Mouse (Mus musculus) skeletal muscle tissue, adult 2 months (tissue): ENCODE results near the gene Zfp52.
A peak's percentile ranks its signal among the peaks of the same experiment; 100 is the strongest.

Experiments
- DNase-seq: peaks from one replicate; pipeline ENCODE4 v3.0.0-alpha.2; 2012; ENCODE audit warnings: low read depth, low spot score

Gene Zfp52

GRCm38 (mm10) chr17:21535096-21536001 is at the start of gene Zfp52:
Gene Zfp52, plus strand, starts transcription at chr17:21535539.
- no peak for DNase-seq

DNA sequence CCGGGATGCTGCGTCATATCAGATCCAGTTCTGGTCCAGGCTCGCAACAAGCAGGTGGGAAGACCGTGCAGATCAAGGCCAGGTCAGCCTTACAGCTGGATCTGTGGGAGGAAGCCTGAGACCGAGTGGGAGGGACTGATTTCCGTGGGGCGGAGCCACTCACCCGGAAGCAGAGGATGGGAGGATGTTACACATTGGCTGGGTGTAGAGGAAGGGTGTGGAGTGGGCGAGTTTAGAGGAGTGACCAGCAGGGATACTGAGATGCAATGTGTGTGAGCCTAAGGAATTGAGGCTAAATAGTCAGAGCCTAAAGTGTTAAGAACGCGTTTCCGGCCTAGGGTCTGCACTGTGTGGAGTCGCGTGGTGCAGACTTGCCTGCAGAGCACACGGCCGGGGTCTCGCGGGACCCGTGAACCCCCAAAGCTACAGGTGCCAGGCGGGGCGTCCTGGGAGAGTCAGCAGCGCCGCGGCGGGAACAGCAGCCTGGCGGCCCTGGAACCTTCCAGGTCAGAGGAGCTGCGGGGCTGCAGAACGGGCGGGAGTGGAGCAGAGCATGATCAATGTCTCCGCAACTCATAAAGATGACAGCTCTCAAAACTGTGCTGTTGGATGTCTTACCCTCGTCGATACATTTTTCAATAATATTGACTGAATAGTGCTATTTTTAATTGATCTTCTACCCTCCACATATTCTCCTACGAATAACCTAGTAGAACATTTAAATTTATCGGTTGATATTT is 46.4 kb upstream of the Zfp52 start, which contains the start of gene Zfp53:
TSS of gene Zfp53 (plus strand) at position 239 of the 740 bp plus-strand sequence.
- peak; percentile 80 for DNase-seq

GRCm38 (mm10) chr17:21489500-21490001 is 45.8 kb upstream of the Zfp52 start:
- DNase-seq: no peak

GRCm38 (mm10) chr17:21501365-21501764 is 34.0 kb upstream of the Zfp52 start:
- no peak for DNase-seq

- no peak for DNase-seq
Observed at GRCm38 (mm10) chr17:21504524-21504923, 30.8 kb upstream of the Zfp52 start.

DNA sequence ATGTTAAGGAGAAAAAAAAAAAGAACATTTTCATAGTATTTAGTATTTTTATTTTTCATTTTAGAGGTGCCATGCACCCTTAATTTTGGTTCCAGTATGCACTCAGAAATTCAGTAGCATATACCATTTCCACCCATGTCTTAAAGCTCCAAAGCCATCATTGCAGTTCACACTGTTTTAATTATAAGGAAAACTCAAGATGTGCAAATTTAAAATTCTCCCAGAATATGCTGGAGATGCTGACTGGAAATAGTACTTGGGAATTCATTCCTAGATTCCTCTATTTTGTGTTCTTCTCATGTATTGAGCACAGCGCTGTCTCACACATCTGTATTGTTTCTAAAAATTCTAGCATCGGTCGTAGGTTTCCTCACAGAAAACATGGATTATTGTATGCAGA is 29.1 kb upstream of the Zfp52 start:
- DNase-seq: no peak

GRCm38 (mm10) chr17:21509756-21510155 is 25.6 kb upstream of the Zfp52 start:
- peak; percentile 68 for DNase-seq

DNA sequence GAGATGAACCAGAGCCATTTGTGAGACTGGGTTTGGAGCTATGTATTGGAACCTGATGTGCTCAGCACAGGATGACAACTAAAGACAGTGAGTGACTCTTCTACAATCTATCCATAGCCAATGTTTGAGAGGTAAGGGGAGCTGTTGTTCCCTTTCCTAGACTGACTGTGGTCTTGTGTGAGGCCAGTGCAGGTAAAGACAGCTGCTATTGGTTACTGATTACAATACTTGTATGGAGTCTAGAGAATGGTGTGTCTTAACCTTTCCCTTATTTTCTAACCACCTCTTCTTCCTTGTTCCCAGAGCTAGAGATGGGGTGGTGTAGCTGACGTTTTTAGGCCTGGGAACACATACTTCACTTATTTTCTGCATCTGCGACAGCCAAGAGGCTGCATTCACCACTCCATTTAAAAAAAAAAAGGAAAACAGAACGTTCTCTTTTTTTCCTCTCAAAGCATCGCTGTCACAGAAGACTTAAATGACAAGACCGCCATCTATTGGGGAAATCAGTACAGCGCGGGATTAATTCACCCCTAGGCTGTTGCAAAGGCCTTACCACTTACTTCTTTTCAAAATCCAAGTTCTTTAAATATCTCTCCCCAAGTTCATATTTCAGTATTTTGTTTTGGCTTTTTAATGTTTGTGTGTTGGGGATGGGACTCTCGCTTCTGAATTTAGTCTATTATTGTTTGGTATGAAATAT is 19.8 kb upstream of the Zfp52 start:
- DNase-seq: peak; percentile 71

- peak; percentile 70 for DNase-seq
Observed at GRCm38 (mm10) chr17:21516201-21517129, 18.9 kb upstream of the Zfp52 start.

DNA sequence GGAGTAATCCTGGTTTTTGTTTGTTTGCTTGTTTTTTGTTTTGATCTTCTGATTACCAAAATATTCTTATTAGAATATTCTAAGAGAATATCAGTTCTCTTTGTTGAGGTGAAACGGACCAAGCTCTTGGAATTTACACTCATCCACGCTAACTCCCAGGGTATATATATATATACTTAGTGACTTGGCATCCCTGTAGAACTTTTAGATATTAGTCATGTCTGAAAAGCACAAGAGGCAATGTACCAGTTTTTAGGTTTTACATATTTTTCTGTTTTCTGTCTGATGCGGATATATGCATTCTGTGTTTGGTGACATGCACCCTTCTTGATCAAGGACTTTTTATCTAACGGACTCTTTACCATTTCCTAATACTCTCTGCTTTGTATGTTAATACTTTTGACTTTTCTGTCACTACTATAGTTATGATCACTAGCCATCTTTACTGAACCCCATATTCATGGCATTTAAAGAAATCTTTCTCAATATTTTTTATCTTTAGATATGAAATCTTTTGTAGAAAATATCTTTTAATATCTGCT is 18.1 kb upstream of the Zfp52 start:
- no peak for DNase-seq

DNA sequence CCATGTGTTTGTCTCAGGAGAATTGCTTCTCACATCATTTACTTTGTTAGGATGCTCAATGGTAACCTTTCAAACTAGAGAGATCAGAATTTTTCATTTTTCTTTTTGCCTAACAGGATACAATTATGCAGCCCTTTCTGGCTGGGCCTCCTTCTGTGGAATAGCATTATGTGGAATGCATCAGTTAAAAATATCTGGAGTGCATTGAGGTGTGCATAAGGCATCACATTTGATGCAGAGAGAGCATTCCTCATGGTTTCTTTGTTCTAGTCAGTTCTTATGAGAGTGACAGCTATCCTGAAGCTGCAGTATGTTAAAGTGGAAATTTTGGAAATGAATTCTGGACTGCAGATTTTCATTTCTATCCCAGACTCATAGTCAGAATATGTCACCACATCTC is 9.1 kb upstream of the Zfp52 start:
- no peak for DNase-seq

GRCm38 (mm10) chr17:21530645-21531330 is 4.6 kb upstream of the Zfp52 start:
- no peak for DNase-seq

GRCm38 (mm10) chr17:21531621-21532020 is 3.7 kb upstream of the Zfp52 start:
- DNase-seq: peak; percentile 32

DNA sequence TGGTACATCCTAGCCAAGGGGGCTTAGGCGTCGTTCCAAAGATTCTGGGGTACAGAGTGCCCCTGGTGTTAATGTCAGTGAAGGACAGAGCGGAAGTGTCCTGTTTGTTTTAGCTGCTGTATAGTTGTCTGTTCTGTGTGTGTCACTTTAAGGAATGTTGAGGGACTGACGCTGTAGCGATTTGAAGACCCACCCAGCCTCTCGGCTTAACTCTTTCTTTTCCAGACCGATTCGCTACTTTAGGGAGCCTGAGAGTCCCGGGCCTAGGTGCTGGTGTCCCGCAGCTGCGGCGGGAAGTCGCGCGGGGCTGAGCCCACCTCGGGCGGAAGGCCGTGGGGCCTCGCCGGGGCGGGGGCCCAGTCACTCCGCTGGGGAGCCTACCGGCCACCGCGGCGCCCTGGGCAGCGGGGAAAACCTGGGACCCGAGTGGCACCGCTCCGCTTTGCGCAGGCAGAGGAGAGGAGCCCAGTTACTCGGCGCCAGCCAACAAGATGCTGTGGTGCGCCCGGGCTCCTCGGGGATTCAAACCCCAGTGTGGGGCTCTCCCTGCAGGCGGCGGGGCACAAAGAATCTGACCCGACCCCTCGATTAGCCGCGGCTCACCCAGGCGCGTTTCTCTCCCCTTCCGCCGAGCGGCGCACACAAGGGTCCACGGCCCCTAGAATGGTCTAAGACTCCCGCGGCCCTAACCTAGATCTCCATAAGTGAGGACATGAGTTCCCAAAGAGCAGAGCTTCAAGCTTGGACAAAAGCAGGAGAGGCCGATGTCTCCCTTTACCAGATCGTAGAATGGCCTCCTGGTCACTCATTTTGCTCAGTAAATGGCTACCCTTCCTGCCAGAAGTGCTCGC is 3.0 kb upstream of the Zfp52 start:
- DNase-seq: peak; percentile 80

DNA sequence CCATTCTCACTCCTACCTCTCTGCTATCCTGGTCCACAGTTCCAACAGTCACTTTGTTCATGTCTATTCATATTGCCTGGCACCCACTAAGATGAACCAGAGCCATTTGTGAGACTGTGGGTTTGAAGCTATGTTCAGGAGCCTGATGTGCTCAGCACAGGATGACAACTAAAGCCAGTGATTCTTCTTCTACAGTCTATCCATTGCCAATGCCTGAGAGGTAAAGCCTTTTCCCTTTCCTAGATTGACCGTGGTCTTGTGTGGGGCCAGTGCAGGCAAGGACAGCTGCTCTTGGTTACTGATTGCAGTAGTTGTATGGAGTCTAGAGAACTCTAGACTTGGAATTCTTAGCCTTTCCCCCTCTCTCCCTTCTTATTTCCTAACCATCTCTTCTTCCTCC is 1.4 kb upstream of the Zfp52 start:
- no peak for DNase-seq

- peak; percentile 87 for DNase-seq
Observed at GRCm38 (mm10) chr17:21534460-21535095, 761 bp upstream of the Zfp52 start.

DNA sequence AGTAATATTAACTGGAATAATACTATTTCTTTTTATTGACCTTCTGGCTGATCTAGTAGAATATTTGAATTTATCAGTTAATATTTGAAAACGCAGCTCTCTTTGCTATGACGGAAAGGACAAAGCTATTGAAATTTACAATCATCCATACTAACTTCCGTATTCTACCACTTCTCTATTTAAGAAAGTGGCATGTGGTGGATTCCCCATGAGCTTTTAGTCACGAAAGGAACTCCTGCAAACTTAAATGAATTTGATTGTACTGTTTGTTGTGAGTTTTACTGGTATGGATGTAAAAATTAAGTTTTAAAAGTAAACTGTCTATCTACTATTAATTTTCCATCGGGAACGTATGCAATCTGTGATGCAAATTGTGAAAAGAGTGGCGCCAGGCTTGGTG is 757 bp downstream of the Zfp52 start:
- no peak for DNase-seq

GRCm38 (mm10) chr17:21536676-21537075 is 1.3 kb downstream of the Zfp52 start:
- DNase-seq: no peak
